Mouse (Mus musculus): ENCODE results near the gene Umad1. TPM values are rescaled to one million over a fixed set of nuclear protein-coding genes. Genes with fewer than 3 reads are reported as not detected.

The Umad1 gene
- total and polyA plus RNA-seq, 3 experiments = 6.1 to 18.1 (median 7.0) TPM

- TF ChIP-seq GATA1 (IDR thresholded peaks at IDR 0.05; ENCODE audit: borderline replicate concordance, low read length) (no peak), POLR2AphosphoS5 (IDR thresholded peaks at IDR 0.05; ENCODE audit: insufficient replicate concordance, low read depth, low read length) (no peak), TAL1 (conservative IDR thresholded peaks at IDR 0.05; ENCODE audit: low read depth, low read length) (no peak), CTCF (IDR thresholded peaks at IDR 0.05; ENCODE audit: low read depth, low read length) (no peak), GATA2 (IDR thresholded peaks at IDR 0.05; ENCODE audit: borderline replicate concordance, low read depth, low read length) (no peak)
- ATAC-seq (ENCODE audit: extremely low read depth, insufficient number of reproducible peaks, low FRiP score, poor library complexity, severe bottlenecking) (no peak), DNase-seq (ENCODE audit: low spot score) (no peak)
- no peaks in the 10 kb centered on the region for H3K4me1 ChIP-seq (ENCODE audit: insufficient read depth, low read depth, low read length)
- H3K36me3 ChIP-seq (replicated peaks) = no peaks in the 10 kb centered on the region
- no peaks in the 10 kb centered on the region for H3K27me3 ChIP-seq (ENCODE audit: insufficient read depth, low read length)
- H3K9me3 ChIP-seq (replicated peaks) = no peaks in the 10 kb centered on the region
- H3K4me3 ChIP-seq (ENCODE audit: low read depth, low read length) = no peak overlapping the region
These were observed 199.5 kb downstream of the Umad1 start for GRCm38 (mm10) chr6:8458596-8458995.

- DNase-seq (ENCODE audit: low spot score) (no peak), ATAC-seq (ENCODE audit: extremely low read depth, insufficient number of reproducible peaks, low FRiP score, poor library complexity, severe bottlenecking) (no peak)
- H3K4me3 ChIP-seq (ENCODE audit: low read depth, low read length) = no peak overlapping the region
- TF ChIP-seq GATA1 (IDR thresholded peaks at IDR 0.05; ENCODE audit: borderline replicate concordance, low read length) = no peak
- no peak for TF ChIP-seq CTCF (IDR thresholded peaks at IDR 0.05; ENCODE audit: low read depth, low read length)
- no peak for TF ChIP-seq TAL1 (conservative IDR thresholded peaks at IDR 0.05; ENCODE audit: low read depth, low read length)
- TF ChIP-seq POLR2AphosphoS5 (IDR thresholded peaks at IDR 0.05; ENCODE audit: insufficient replicate concordance, low read depth, low read length) = no peak
- TF ChIP-seq GATA2 (IDR thresholded peaks at IDR 0.05; ENCODE audit: borderline replicate concordance, low read depth, low read length) = no peak
- H3K4me1 ChIP-seq (ENCODE audit: insufficient read depth, low read depth, low read length) = no peaks in the 10 kb centered on the region
- no peaks in the 10 kb centered on the region for H3K36me3 ChIP-seq (replicated peaks)
- no peaks in the 10 kb centered on the region for H3K9me3 ChIP-seq (replicated peaks)
- no peaks in the 10 kb centered on the region for H3K27me3 ChIP-seq (ENCODE audit: insufficient read depth, low read length)
These were observed 203.4 kb downstream of the Umad1 start for GRCm38 (mm10) chr6:8462447-8462846.

- no peak for DNase-seq (ENCODE audit: low spot score)
- Histone ChIP-seq H3K36me3 (replicated peaks) (no peaks in the 10 kb centered on the region), H3K27me3 (ENCODE audit: insufficient read depth, low read length) (no peaks in the 10 kb centered on the region), H3K9me3 (replicated peaks) (no peaks in the 10 kb centered on the region), H3K4me3 (ENCODE audit: low read depth, low read length) (no peak overlapping the region), H3K4me1 (ENCODE audit: insufficient read depth, low read depth, low read length) (no peaks in the 10 kb centered on the region)
- ATAC-seq (ENCODE audit: extremely low read depth, insufficient number of reproducible peaks, low FRiP score, poor library complexity, severe bottlenecking) = no peak
- no peak for TF ChIP-seq TAL1 (conservative IDR thresholded peaks at IDR 0.05; ENCODE audit: low read depth, low read length)
- TF ChIP-seq GATA2 (IDR thresholded peaks at IDR 0.05; ENCODE audit: borderline replicate concordance, low read depth, low read length) = no peak
- no peak for TF ChIP-seq CTCF (IDR thresholded peaks at IDR 0.05; ENCODE audit: low read depth, low read length)
- no peak for TF ChIP-seq POLR2AphosphoS5 (IDR thresholded peaks at IDR 0.05; ENCODE audit: insufficient replicate concordance, low read depth, low read length)
- no peak for TF ChIP-seq GATA1 (IDR thresholded peaks at IDR 0.05; ENCODE audit: borderline replicate concordance, low read length)
These were observed 206.3 kb downstream of the Umad1 start for GRCm38 (mm10) chr6:8465388-8465787.

- Histone ChIP-seq H3K27me3 (ENCODE audit: insufficient read depth, low read length) (no peaks in the 10 kb centered on the region), H3K4me3 (ENCODE audit: low read depth, low read length) (no peak overlapping the region), H3K4me1 (ENCODE audit: insufficient read depth, low read depth, low read length) (no peaks in the 10 kb centered on the region), H3K9me3 (replicated peaks) (no peaks in the 10 kb centered on the region), H3K36me3 (replicated peaks) (no peaks in the 10 kb centered on the region)
- no peak for TF ChIP-seq TAL1 (conservative IDR thresholded peaks at IDR 0.05; ENCODE audit: low read depth, low read length)
- TF ChIP-seq CTCF (IDR thresholded peaks at IDR 0.05; ENCODE audit: low read depth, low read length) = no peak
- no peak for DNase-seq (ENCODE audit: low spot score)
- ATAC-seq (ENCODE audit: extremely low read depth, insufficient number of reproducible peaks, low FRiP score, poor library complexity, severe bottlenecking) = no peak
These were observed 206.9 kb downstream of the Umad1 start for GRCm38 (mm10) chr6:8465985-8466384.

GRCm38 (mm10) chr6:8467667-8468337 is 208.7 kb downstream of the Umad1 start:
- DNase-seq (ENCODE audit: low spot score) (no peak), ATAC-seq (ENCODE audit: extremely low read depth, insufficient number of reproducible peaks, low FRiP score, poor library complexity, severe bottlenecking) (no peak)
- Histone ChIP-seq H3K9me3 (replicated peaks) (no peaks in the 10 kb centered on the region), H3K4me3 (ENCODE audit: low read depth, low read length) (no peak overlapping the region), H3K27me3 (ENCODE audit: insufficient read depth, low read length) (no peaks in the 10 kb centered on the region), H3K36me3 (replicated peaks) (no peaks in the 10 kb centered on the region), H3K4me1 (ENCODE audit: insufficient read depth, low read depth, low read length) (0 out of 2 replicates have a peak, but pooled peaks cover under 1% of the 10 kb centered on the region)
- TF ChIP-seq GATA2 (IDR thresholded peaks at IDR 0.05; ENCODE audit: borderline replicate concordance, low read depth, low read length) = no peak
- no peak for TF ChIP-seq CTCF (IDR thresholded peaks at IDR 0.05; ENCODE audit: low read depth, low read length)
- TF ChIP-seq TAL1 (conservative IDR thresholded peaks at IDR 0.05; ENCODE audit: low read depth, low read length) = no peak
- no peak for TF ChIP-seq POLR2AphosphoS5 (IDR thresholded peaks at IDR 0.05; ENCODE audit: insufficient replicate concordance, low read depth, low read length)
- no peak for TF ChIP-seq GATA1 (IDR thresholded peaks at IDR 0.05; ENCODE audit: borderline replicate concordance, low read length)

GRCm38 (mm10) chr6:8469918-8470317 is 210.8 kb downstream of the Umad1 start:
- Histone ChIP-seq H3K4me1 (ENCODE audit: insufficient read depth, low read depth, low read length) (peaks cover 10% of the 10 kb centered on the region), H3K36me3 (replicated peaks) (no peaks in the 10 kb centered on the region), H3K27me3 (ENCODE audit: insufficient read depth, low read length) (no peaks in the 10 kb centered on the region), H3K4me3 (ENCODE audit: low read depth, low read length) (no peak overlapping the region), H3K9me3 (replicated peaks) (no peaks in the 10 kb centered on the region)
- no peak for ATAC-seq (ENCODE audit: extremely low read depth, insufficient number of reproducible peaks, low FRiP score, poor library complexity, severe bottlenecking)
- no peak for TF ChIP-seq POLR2AphosphoS5 (IDR thresholded peaks at IDR 0.05; ENCODE audit: insufficient replicate concordance, low read depth, low read length)
- TF ChIP-seq GATA1 (IDR thresholded peaks at IDR 0.05; ENCODE audit: borderline replicate concordance, low read length) = no peak
- no peak for TF ChIP-seq CTCF (IDR thresholded peaks at IDR 0.05; ENCODE audit: low read depth, low read length)
- no peak for TF ChIP-seq TAL1 (conservative IDR thresholded peaks at IDR 0.05; ENCODE audit: low read depth, low read length)
- TF ChIP-seq GATA2 (IDR thresholded peaks at IDR 0.05; ENCODE audit: borderline replicate concordance, low read depth, low read length) = no peak
- no peak for DNase-seq (ENCODE audit: low spot score)

All from G1E (cell line).